Mouse (Mus musculus) gastrocnemius, postnatal 10 days (tissue): Measurements from ENCODE around the gene Ftsj3. TPM values are rescaled to one million over a fixed set of nuclear protein-coding genes. Genes with fewer than 3 reads are reported as not detected.
"Not testable (repeated sequence)": the region's sequence is repeated elsewhere in the genome, so short reads cannot be mapped to it uniquely, and the experiment has no call there.

ENCODE experiments used
- DNase-seq: peaks from one replicate; pipeline ENCODE4 v3.0.0; 2021; ENCODE audit warnings: mixed read lengths
- total RNA-seq, 2 experiments: library from RNA; stranded (reverse); gene quantifications; 2 replicates each; pipeline ENCODE4 v1.2.3; 2021

Ftsj3 gene
- total RNA-seq, 2 experiments from 2014 or later: 27.4 to 32.8 TPM

DNA sequence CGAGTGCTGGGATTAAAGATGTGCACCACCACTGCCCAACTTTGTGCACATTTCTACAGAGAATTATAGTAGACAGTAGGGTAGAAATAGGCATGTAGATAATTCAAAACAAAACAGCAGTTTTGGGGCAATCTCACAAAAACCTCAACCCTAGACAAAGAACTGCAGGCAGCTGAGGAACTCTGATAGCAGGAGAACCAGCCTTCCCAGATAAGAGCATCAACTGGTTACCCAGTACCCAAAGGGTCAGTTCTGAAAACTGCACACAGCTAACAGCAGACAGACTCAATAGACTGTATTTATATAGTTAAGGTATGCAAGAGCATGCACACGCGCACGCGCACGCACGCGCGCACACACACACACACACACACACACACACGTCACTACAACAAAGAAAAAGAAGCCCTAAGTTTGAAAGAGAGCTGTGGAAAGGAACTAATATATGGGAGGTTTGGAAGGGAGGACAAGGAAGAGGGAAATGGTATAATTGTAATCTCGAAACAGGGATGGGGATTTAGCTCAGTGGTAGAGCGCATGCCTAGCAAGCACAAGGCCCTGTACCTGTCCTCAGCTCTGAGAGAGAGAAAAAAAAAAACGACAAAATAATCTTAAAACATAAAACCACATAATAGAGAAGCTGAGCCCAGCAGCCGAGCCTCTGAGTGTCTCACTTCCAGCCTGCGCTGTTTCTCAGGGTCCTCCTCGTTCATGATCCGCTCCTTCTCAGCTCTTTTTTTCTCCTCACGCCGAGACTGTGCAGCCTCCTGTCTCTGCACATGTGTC is 54.3 kb downstream of the Ftsj3 start:
- no peak for DNase-seq

GRCm38 (mm10) chr11:106200756-106201155 is 55.1 kb downstream of the Ftsj3 start:
- DNase-seq: no peak

DNA sequence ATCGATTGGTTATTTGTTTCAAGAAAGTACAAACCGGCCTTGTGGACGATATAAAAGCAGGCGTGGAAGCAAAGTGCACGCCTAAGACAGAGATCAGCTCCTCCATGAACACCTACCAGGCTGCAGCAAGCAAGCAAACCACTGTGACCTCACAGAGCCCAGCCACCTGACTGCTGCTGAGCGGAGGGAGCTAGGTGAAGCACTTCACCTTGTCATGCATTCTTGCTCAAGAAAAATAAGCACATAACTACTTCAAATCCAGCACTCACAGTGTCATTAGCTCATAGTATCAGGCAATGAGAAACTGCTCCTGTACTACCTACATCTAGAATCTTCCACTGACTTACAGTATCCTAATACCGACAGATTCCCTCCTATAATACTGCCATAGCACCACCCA is 55.9 kb downstream of the Ftsj3 start:
- DNase-seq: not testable (repeated sequence)

Other genes with a start within 250 kb of the Ftsj3 start
- not detected for gene Kcnh6, start 248.0 kb downstream of the Ftsj3 start, total RNA-seq
- gene Dcaf7, start 219.2 kb downstream of the Ftsj3 start, total RNA-seq: 10 to 100 TPM; 39.2 to 40.9 TPM
- 10 to 100 TPM; 25.3 to 31.4 TPM for gene Taco1, start 190.0 kb downstream of the Ftsj3 start, total RNA-seq
- gene Map3k3, start 171.5 kb downstream of the Ftsj3 start, total RNA-seq: 10 to 100 TPM; 26.5 to 33.3 TPM
- gene Gm10840, start 95.2 kb downstream of the Ftsj3 start, total RNA-seq: not detected
- 10 to 100 TPM; 13.2 to 18.1 TPM for gene Limd2, start 95.2 kb downstream of the Ftsj3 start, total RNA-seq
- 10 to 100 TPM; 21.5 to 22.8 TPM for gene Strada, start 53.9 kb downstream of the Ftsj3 start, total RNA-seq
- 10 to 100 TPM; 73.6 to 75.8 TPM for gene Ccdc47, start 39.7 kb downstream of the Ftsj3 start, total RNA-seq
- gene Ddx42, start 39.2 kb downstream of the Ftsj3 start, total RNA-seq: 10 to 100 TPM; 30.1 to 35.8 TPM
- gene Psmc5, start 75 bp upstream of the Ftsj3 start, total RNA-seq: 100 to 1,000 TPM; 134 to 152 TPM
- gene Smarcd2, start 16.9 kb upstream of the Ftsj3 start, total RNA-seq: 10 to 100 TPM; 23.6 to 27.3 TPM
- under 1 TPM; 0.09 to 0.21 TPM for gene Tcam1, start 20.6 kb upstream of the Ftsj3 start, total RNA-seq
- gene Gh, start 45.8 kb upstream of the Ftsj3 start, total RNA-seq: not detected
- gene Cd79b, start 58.7 kb upstream of the Ftsj3 start, total RNA-seq: 1 to 10 TPM in 1 of 2 experiments, under 1 TPM in 1; 0.80 to 2.8 TPM
- gene Scn4a, start 97.2 kb upstream of the Ftsj3 start, total RNA-seq: 100 to 1,000 TPM; 137 to 145 TPM
- gene Prr29, start 109.4 kb upstream of the Ftsj3 start, total RNA-seq: 10 to 100 TPM; 11.4 to 11.5 TPM
- 10 to 100 TPM; 13.3 to 18.6 TPM for gene Icam2, start 132.0 kb upstream of the Ftsj3 start, total RNA-seq
- 1 to 10 TPM; 5.0 to 7.5 TPM for gene Ern1, start 231.8 kb upstream of the Ftsj3 start, total RNA-seq